Mouse (Mus musculus) C2C12 (cell line): ENCODE data around the gene Helz.

Source experiments
- CTCF ChIP-seq: IDR thresholded peaks from one replicate; pipeline ENCODE4 v1.5.1; 2011; ENCODE audit not compliant: control insufficient read depth, insufficient read depth, insufficient read length
- MAX ChIP-seq: IDR thresholded peaks from one replicate; pipeline ENCODE4 v1.6.1; 2011; ENCODE audit warnings: mild to moderate bottlenecking, control low read depth
- MYOD1 ChIP-seq: IDR thresholded peaks from one replicate; pipeline ENCODE4 v1.6.1; 2011; ENCODE audit warnings: low read depth; ENCODE audit not compliant: control insufficient read depth, insufficient read length
- MYOG ChIP-seq: IDR thresholded peaks from one replicate; pipeline ENCODE4 v1.6.1; 2011; ENCODE audit not compliant: control insufficient read depth, insufficient read length; ENCODE audit errors: extremely low read depth

DNA sequence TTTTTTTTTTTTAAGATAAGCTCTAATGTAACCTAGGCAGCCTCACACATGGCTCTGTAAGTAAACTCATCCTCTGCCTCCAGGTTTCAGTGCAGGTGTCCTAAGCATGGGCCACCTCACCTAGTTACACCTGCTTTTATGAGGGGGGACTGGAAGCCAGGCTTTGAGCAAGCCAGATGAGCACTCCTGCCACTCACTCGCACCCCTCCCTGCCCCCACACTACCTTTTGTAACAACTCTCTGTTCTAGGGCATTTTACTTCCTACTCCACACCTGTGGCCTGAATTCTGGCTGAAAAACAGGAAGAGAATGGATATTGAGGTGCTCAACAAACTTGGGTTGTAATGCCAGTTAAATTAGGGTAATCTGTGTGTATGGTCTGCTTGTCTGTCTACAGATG, 22.8 kb upstream of the Helz start:
- no peak for TF ChIP-seq CTCF
- TF ChIP-seq MYOD1: no peak
- no peak for TF ChIP-seq MYOG
- TF ChIP-seq MAX: no peak
